Mouse (Mus musculus): ENCODE data around the gene Dna2.

- no peak for TF ChIP-seq FLI1 (IDR thresholded peaks at IDR 0.05; ENCODE audit: low read length)
- no peak for TF ChIP-seq GATA1 (IDR thresholded peaks at IDR 0.05; ENCODE audit: borderline replicate concordance, low read length)
These were observed 57.7 kb downstream of the Dna2 start for GRCm38 (mm10) chr10:63004556-63004955.
